Mouse (Mus musculus): ENCODE results near the gene Prss8. TPM values are rescaled to one million over a fixed set of nuclear protein-coding genes. Genes with fewer than 3 reads are reported as not detected.
"Not testable (repeated sequence)": the region's sequence is repeated elsewhere in the genome, so short reads cannot be mapped to it uniquely, and the experiment has no call there.

Gene Prss8
- total RNA-seq, 2 experiments from 2014 or later: 0.20 to 0.66 TPM

- Histone ChIP-seq H3K4me3 (no peak overlapping the region), H3K27ac (no peak overlapping the region)
- DNase-seq (ENCODE audit: low spot score in 2 of 2): no peak
- TF ChIP-seq CTCF (conservative IDR thresholded peaks at IDR 0.05): no peak
These were observed 29.9 kb downstream of the Prss8 start for GRCm38 (mm10) chr7:127899997-127900396.

DNA sequence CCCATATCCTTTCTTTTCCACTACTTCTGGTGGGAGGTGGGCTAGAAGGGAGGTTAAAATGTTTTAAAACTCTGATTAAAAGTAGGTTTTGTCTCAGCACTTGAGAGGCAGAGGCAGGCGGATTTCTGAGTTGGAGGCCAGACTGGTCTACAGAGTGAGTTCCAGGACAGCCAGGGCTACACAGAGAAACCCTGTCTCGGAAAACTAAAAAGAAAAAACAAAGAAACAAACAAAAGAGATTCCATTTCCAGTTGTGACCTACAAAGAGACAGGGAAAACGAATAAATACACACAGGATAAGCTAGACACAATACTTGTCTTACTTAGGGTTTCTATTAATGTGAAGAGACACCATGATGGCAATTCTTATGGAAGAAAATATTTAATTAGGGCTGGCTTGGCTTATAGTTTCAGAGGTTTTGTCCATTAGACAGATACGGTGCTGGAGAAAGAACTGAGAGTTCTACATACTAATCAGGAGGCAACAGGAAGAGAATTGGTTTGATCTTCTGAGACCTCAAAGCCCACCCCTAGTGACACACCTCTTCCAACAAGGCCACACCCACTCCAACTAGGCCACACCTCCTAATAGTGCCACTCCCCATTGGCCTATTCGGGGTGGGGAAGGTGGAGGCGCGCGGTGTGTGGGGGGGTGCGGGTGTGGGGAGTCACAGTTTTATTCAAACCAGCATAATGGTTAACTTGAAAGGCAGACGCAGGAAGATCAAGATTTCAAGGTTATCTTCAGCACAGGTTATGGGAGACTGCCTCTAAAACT, 31.5 kb downstream of the Prss8 start:
- TF ChIP-seq CTCF (conservative IDR thresholded peaks at IDR 0.05): no peak
- no peak overlapping the region for H3K27ac ChIP-seq
- H3K4me3 ChIP-seq: no peak overlapping the region
- DNase-seq (ENCODE audit: low spot score in 2 of 2): no peak

- Histone ChIP-seq H3K4me3 (no peak overlapping the region), H3K27ac (no peak overlapping the region)
- no peak for DNase-seq (ENCODE audit: low spot score in 2 of 2)
- no peak for TF ChIP-seq CTCF (conservative IDR thresholded peaks at IDR 0.05)
These were observed 32.4 kb downstream of the Prss8 start for GRCm38 (mm10) chr7:127897542-127897941.

- H3K27ac ChIP-seq: no peak overlapping the region
- peak; percentile 39 to 62 for DNase-seq (ENCODE audit: low spot score in 2 of 2)
- TF ChIP-seq CTCF (conservative IDR thresholded peaks at IDR 0.05): peak; percentile 86
- no peak overlapping the region for H3K4me3 ChIP-seq
These were observed 33.5 kb downstream of the Prss8 start for GRCm38 (mm10) chr7:127896384-127896783.

GRCm38 (mm10) chr7:127895891-127896290, 34.0 kb downstream of the Prss8 start:
- not testable (repeated sequence) for DNase-seq (ENCODE audit: low spot score in 2 of 2)

DNA sequence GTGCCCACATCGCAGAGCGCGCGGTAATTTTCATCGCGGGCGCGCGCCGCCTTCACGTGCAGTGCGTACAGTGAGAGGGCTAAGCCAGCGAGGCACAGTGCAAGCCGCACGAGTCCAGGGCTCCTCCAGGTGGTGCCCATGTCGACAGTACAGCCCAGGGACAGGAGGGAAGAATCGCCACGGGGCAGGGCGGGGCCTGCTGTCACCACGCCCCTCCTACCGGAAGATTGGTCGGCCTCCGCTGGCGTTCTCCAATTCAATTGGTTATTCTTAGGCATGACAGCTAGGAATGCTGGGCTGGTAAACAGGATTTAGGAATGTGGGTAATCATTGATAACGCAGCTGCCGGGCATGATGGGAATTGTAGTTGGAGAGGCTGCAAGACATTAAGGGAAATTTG, 34.5 kb downstream of the Prss8 start, which contains the start of the genes Gm21974 and Vkorc1:
Gene Gm21974 (minus strand): TSS at position 13 of the 400 bp plus-strand sequence.
Gene Vkorc1 (minus strand): TSS at position 176 of the 400 bp plus-strand sequence.
- Histone ChIP-seq H3K27ac (peak within 1 kb of the TSS; percentile 86), H3K4me3 (peak within 1 kb of the TSS; percentile 65)
- peak; percentile 92 to 96 for DNase-seq (ENCODE audit: low spot score in 2 of 2)
- TF ChIP-seq CTCF (conservative IDR thresholded peaks at IDR 0.05): peak; percentile 54

More at GRCm38 (mm10) chr7:127895891-127896290, 34.0 kb downstream of the Prss8 start:
- H3K4me3 ChIP-seq: peak overlapping the region; percentile 65; the same call in 1 of the 2 replicates
- peak overlapping the region; percentile 69; the same call in 1 of the 2 replicates for H3K27ac ChIP-seq

- Histone ChIP-seq H3K27ac (no peak overlapping the region), H3K4me3 (peak overlapping the region; percentile 65)
- no peak for DNase-seq (ENCODE audit: low spot score in 2 of 2)
- no peak for TF ChIP-seq CTCF (conservative IDR thresholded peaks at IDR 0.05)
These were observed 35.4 kb downstream of the Prss8 start for GRCm38 (mm10) chr7:127894480-127894879.

GRCm38 (mm10) chr7:127890798-127891197, 39.1 kb downstream of the Prss8 start, which contains the start of gene Prss53:
TSS of gene Prss53 (minus strand) at chr7:127890970.
- no peak within 1 kb of the TSS for H3K4me3 ChIP-seq
- TF ChIP-seq CTCF (conservative IDR thresholded peaks at IDR 0.05): no peak
- H3K27ac ChIP-seq: no peak within 1 kb of the TSS
- DNase-seq (ENCODE audit: low spot score in 2 of 2): no peak

GRCm38 (mm10) chr7:127888821-127889220, 41.1 kb downstream of the Prss8 start:
- H3K27ac ChIP-seq: no peak overlapping the region
- DNase-seq (ENCODE audit: low spot score in 2 of 2): no peak
- no peak for TF ChIP-seq CTCF (conservative IDR thresholded peaks at IDR 0.05)
- no peak overlapping the region for H3K4me3 ChIP-seq

- no peak for TF ChIP-seq CTCF (conservative IDR thresholded peaks at IDR 0.05)
- Histone ChIP-seq H3K27ac (no peak overlapping the region), H3K4me3 (no peak overlapping the region)
- no peak for DNase-seq (ENCODE audit: low spot score in 2 of 2)
These were observed 42.1 kb downstream of the Prss8 start for GRCm38 (mm10) chr7:127887781-127888180.

- TF ChIP-seq CTCF (conservative IDR thresholded peaks at IDR 0.05): no peak
- DNase-seq (ENCODE audit: low spot score in 2 of 2): no peak
- no peak overlapping the region for H3K4me3 ChIP-seq
- H3K27ac ChIP-seq: peak overlapping the region; percentile 25; the same call in 1 of the 2 replicates
These were observed 42.7 kb downstream of the Prss8 start for GRCm38 (mm10) chr7:127887191-127887590.

DNA sequence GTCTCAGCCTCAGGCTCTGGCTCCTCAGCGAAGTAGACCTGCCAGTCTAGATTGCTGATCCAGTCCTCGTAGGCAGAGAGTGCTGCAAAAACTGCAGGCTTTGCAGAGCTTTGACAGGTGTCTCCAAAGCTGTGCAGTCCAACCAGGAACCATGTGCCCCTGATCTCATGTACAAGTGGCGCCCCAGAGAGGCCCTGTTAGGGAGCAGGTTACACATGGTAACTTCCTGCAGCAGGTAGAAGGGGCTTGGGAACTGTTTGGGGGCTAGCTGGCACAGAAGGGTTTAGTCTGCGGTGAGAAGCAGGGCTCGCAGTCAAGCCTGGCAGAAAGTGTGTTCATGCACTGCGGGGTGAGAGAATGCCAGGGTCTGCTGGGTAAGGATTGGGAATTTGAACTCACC, 43.4 kb downstream of the Prss8 start:
- H3K4me3 ChIP-seq: no peak overlapping the region
- no peak for DNase-seq (ENCODE audit: low spot score in 2 of 2)
- TF ChIP-seq CTCF (conservative IDR thresholded peaks at IDR 0.05): no peak
- peak overlapping the region; percentile 53 for H3K27ac ChIP-seq

- Histone ChIP-seq H3K27ac (peak overlapping the region; percentile 53), H3K4me3 (no peak overlapping the region)
- TF ChIP-seq CTCF (conservative IDR thresholded peaks at IDR 0.05): no peak
- DNase-seq (ENCODE audit: low spot score in 2 of 2): peak in 1 of 2 experiments; percentile 46
These were observed 44.0 kb downstream of the Prss8 start for GRCm38 (mm10) chr7:127885951-127886350.

- no peak for TF ChIP-seq CTCF (conservative IDR thresholded peaks at IDR 0.05)
- H3K4me3 ChIP-seq: no peak overlapping the region
- H3K27ac ChIP-seq: no peak overlapping the region
These were observed 49.5 kb downstream of the Prss8 start for GRCm38 (mm10) chr7:127880431-127880830.

More at GRCm38 (mm10) chr7:127880431-127880830, 49.5 kb downstream of the Prss8 start:
- DNase-seq (ENCODE audit: low spot score in 2 of 2): no peak
